Mouse (Mus musculus) kidney, adult 2 months (tissue): ENCODE measurements at regions not wholly inside any gene's neighbourhood (a gene's known extent, or its start where the extent isn't known, plus 50 kb on each side); places are given as distances from the start of the nearest gene placed in this dataset.

Experiments
- CTCF ChIP-seq: fragments of 200-500 bp; conservative IDR thresholded peaks from 2 replicates; pipeline ENCODE4 v1.5.1; 2011; ENCODE audit warnings: low read depth, mild to moderate bottlenecking, control low read depth, low read length, moderate library complexity, mixed read lengths; ENCODE audit not compliant: insufficient read depth, insufficient read length
- POLR2A ChIP-seq: fragments of 200-500 bp; IDR thresholded peaks from one replicate; pipeline ENCODE4 v1.6.1; 2011; ENCODE audit warnings: low read depth, low read length, control low read depth

DNA sequence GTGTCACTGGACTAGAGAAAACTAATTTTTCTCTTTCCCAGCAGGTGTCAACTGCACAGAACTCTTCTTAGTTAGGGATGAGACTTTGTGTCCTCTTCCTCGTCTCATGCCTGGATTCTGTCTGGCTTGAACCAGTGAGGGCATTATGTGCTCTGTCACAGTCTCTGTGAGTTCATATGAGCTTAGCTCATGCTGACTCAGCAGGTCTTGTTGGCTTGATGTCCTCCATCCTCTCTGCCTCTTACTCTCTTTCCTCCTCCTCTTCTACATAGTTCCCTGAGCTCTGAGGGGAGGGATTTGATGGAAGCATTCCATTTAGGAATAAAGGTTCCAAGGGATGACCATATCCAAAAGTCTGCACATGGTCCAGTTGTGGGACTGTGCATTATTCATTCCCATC, 284.7 kb downstream of the Meis1 start:
- TF ChIP-seq POLR2A: no peak
- no peak for TF ChIP-seq CTCF
